Mouse (Mus musculus): ENCODE results near the gene Csrp1. TPM values are rescaled to one million over a fixed set of nuclear protein-coding genes. Genes with fewer than 3 reads are reported as not detected.

Gene Csrp1
- polyA plus RNA-seq (2012; rRNA removed), result 34.8 and 38.3 TPM in 2 replicates

GRCm38 (mm10) chr1:135719983-135720382 lies at the start of gene Csrp1:
Csrp1 (plus strand) TSS chr1:135720061.

GRCm38 (mm10) chr1:135765645-135766591 lies 46.1 kb downstream of the Csrp1 start, which contains the start of gene Phlda3:
Phlda3 (plus strand) TSS chr1:135766119.

DNA sequence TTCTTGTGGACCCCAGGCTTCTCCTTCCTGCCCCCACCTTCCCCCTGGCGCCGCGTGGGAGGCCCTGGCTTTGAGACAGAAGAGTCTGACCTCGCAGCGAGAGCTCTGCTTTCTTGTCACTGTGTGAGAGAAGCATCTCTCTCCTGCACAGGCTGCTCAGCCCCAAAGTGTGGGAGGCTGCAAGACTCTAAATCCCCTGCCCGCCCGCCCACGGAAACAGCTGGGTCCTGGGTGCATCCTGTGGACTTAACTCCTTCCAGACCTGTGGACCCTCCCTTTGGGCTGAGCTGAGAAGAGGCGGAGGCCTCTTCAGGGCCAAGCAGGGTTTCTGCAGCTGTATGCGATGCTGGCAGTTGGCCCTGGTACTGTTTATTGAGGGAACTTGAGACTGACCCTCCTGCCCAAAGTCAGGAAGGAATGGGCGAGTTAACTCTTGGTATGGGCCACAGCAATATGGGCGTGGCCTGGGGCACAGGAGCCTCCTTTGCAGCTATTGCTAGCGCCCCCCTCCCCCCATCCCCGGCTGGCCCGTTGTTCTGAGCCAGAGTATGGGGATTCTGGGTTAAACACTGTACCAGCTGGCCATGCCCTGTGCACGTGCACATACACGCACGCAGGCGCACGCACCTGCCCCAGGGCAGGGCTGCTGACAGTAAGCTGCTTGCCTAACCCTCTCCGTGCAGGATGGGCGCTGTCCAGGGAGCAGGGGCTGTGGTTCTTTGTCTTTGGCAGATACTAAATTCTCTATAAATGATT lies 59.1 kb downstream of the Csrp1 start, which contains the start of gene Tnni1:
TSS of gene Tnni1 (plus strand) at position 655 of the 756 bp plus-strand sequence.

Other genes with a start within 250 kb of the Csrp1 start
- 1.2 TPM in 2 replicates for gene Nav1, start 112.8 kb upstream of the Csrp1 start, polyA plus RNA-seq (2012; rRNA removed)
- gene Phlda3, start 46.1 kb downstream of the Csrp1 start, polyA plus RNA-seq (2012; rRNA removed), result 2.6 and 3.0 TPM in 2 replicates
- gene Tnni1, start 59.4 kb downstream of the Csrp1 start, polyA plus RNA-seq (2012; rRNA removed), result 1.4 and 12.2 TPM in 2 replicates
- 0.05 and 0.12 TPM in 2 replicates for gene Lad1, start 98.5 kb downstream of the Csrp1 start, polyA plus RNA-seq (2012; rRNA removed)
- gene Tnnt2, start 116.3 kb downstream of the Csrp1 start, polyA plus RNA-seq (2012; rRNA removed), result 0.48 and 6.8 TPM in 2 replicates
- under 0.01 and 0.05 TPM in 2 replicates for gene Pkp1, start 199.1 kb downstream of the Csrp1 start, polyA plus RNA-seq (2012; rRNA removed)